Mouse (Mus musculus): Measurements from ENCODE around the gene Tmem246.
"Not testable (repeated sequence)": the region's sequence is repeated elsewhere in the genome, so short reads cannot be mapped to it uniquely, and the experiment has no call there.

Gene Tmem246

DNA sequence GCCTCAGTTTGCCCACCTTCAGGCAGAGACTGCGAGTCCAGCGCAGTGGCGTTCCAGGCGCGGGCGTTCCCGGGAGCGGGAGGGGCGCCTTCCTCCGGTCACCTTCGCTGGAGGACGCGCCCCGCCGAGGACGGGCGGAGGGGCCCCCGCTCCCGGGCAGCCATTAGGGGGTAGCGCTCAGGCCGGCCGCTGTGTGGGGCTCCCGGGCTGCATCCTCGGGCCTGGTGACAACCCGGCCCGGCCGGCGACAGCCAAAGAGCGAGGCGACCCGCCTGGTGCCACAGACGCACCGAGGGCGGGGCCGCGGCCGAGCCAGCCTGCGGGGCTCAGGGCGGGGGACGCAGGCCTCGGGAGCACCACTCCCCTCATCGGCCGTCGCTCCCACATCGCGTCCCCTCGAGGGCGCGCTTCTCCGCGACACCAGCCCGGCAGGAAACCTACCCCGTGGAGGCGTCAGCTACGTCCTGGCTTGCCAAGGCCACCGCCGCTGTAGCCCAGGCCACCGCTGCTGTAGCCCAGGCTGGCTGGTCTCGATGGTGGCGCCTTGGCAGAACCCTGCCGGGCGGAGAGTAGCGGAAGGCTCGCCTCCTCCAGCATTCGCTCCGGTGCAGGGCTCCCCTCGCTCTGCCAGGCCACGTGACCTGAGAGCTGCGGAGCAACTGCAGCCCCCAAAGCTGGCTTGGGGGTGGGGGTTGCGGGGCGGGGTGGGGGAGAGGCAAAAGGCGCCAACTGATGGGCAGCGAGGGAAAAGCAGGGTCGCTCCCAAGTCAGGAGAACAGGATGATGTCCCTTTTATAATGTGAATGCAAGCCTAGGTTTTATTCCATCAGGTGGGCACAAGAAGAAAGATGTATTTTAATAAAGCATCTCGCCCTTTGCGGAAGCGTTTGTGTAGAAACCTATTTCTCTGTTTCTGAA lies at the start of gene Tmem246:
Tmem246 (minus strand) TSS at position 694 of the 918 bp plus-strand sequence.
- peak; percentile 73 for DNase-seq

DNA sequence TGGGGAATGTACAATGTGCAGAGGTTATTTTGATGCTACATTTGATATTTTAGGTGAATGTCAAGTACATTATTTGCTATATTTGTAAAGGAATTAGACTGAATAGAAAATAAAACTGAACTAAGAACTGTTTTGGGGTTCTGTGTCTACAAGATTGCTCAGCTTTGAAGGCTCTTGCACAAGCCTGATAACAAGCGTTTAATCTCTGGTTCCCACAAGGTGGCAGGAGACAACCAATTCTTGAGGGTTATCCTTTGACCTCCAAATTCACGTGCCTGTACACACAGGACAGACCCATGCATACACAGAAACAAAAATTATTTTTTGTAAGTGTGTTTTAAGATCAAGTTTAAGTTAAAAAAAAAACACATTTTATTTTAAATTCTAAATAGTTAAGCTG lies 42.2 kb upstream of the Tmem246 start:
- DNase-seq, result no peak

DNA sequence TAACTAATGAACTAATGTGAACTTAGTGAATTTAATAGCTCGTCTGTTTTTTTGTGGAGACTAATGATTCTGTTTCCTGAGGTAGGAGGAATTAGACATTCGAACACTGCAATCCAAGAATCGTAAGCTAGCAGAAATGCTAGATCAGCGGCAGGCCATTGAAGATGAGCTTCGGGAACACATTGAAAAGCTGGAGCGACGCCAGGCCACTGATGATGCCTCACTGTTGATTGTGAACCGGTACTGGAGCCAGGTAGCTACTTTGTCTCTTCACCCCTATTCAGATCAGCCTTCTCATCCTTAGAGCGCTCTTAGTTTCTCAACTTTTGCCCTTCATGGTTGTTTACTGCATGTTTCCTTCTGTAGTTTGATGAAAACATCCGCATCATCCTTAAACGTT lies 40.1 kb upstream of the Tmem246 start:
- DNase-seq, result peak; percentile 16

DNA sequence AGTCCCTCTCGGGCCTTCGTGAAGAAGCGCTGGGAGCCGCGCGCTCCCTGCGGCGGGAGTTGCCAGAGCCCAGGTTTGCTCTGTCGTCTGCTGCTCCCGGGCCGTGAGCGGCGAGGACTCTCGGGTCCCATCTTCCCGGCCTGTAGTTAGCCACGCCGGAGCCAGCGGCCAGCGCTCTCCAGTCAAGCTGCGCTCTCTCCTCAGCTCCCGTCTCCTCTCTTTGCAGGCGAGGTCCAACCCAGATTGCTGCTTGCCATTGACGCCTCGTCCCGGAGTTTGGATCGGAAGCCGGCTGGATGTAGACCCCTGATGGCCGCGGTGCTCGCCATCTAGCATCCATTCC lies 34.4 kb upstream of the Tmem246 start:
- DNase-seq, result no peak

DNA sequence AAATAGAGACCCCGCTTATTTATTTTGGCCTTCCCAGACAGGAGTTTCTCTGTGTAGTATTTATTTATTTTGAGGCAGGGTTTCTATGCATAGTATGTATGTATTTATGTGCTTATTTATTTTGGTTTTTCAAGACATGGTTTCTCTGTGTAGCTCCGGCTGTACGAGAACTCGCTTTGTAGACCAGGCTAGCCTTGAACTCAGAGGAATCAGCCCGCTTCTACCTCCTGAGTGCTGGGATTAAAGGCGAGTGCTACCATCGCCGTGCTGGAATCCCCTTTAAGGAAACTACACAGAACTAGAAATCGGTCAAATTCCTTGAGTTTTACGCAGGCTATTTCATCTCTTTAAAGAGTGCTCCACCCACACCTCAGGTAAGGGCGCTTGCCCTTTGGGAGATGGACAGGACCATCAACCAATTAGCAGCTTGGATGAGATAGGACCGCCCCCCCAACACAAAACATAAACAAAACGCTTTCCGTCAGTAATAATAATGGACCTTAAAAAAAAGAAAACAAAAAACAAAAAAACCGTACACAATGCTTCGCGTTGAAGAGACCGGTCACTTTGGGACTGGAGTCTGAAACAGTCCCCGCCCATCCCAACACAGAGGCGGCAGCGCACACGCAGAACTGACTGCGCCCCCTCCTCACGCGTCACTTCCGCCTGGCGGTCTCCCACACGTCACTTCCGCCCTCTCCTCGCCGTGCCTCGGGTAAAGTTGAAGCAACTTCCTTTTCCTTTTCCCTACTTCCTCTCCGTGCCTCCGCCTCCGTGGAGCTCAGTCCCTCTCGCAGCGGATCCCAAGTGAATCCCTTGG lies 33.9 kb upstream of the Tmem246 start, which contains the start of gene Rnf20:
Rnf20 (plus strand) TSS at position 688 of the 820 bp plus-strand sequence.
- peak; percentile 91 for DNase-seq

- no peak for DNase-seq
Observed at GRCm38 (mm10) chr4:49628941-49629340, 31.3 kb upstream of the Tmem246 start.

- DNase-seq, result peak; percentile 87
Observed at GRCm38 (mm10) chr4:49626973-49627372, 29.3 kb upstream of the Tmem246 start.

DNA sequence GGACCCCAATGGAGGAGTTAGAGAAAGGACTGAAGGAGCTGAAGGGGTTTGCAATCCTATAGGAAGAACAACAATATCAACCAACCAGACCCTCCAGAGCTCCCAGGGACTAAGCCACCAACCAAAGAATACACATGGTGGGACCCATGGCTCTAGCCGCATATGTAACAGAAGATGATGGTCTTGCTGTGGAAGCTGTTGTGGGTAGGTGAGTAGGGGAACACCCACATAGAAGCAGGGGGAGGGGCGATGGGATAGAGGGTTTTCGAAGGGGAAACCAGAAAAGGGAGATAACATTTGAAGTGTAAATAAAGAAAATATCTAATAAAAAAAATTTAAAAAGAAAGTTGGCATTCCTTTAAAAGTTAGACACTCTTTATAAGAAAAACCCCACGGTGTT lies 27.3 kb upstream of the Tmem246 start:
- not testable (repeated sequence) for DNase-seq

DNA sequence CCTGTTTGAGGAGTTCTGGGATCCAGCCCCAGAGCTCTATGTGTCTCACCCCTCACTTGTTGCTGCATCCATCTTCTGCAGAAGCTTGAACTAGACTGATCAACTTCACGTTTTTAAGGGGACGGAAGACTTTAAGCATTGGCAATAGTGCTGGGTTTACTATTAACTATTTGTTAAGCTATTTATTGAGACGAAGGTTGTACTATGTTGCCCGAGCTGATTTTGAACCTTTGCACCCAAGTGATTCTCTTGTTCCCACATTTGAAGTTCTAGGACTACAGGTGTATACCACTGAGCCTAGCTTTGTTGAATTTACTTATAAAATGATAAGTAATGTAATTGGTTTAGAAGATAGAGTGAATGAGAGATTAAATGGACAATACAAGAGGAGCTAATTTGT lies 26.2 kb upstream of the Tmem246 start:
- DNase-seq, result no peak

GRCm38 (mm10) chr4:49622272-49622671 lies 24.6 kb upstream of the Tmem246 start:
- no peak for DNase-seq

GRCm38 (mm10) chr4:49619861-49620260 lies 22.2 kb upstream of the Tmem246 start:
- DNase-seq, result not testable (repeated sequence)

- DNase-seq, result no peak
Observed at GRCm38 (mm10) chr4:49616924-49617323, 19.2 kb upstream of the Tmem246 start.

DNA sequence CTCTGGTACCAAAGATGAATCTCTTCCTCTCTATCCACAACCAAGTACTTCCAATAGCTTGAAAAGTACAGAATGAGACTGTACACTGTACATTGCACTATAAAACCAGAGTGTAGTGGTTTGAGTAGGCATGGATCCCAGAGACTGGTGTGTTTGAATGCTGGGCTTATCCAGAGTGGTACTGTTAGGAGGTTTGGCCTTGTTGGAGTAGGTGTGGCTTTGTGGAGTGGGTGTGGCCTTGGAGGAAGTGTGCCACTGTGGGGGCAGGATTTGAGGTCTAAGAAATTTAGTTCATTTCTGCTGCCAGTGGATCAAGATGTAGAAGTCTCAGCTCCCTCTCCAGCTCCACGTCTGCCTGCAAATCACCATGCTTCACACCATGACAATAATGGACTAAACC lies 7.8 kb upstream of the Tmem246 start:
- no peak for DNase-seq

DNA sequence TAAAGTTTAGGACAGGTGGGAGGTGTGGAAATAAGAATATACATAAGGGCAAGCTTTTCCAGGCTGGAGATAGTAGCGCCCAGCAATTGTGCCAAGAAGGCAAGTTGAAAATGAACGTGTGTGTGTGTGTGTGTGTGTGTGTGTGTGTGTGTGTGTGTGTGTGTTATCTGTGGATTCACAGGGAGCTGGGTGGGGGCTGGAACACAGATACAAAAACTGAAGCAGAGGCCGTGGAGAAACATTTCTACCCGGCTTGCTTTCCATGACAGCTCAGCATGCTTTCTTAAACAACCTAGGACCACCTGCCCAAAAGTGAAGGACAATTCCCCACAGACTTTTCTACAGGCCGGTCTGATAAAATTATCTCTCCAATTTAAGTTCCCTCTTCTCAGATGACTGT lies 6.9 kb upstream of the Tmem246 start:
- DNase-seq, result no peak

GRCm38 (mm10) chr4:49604016-49604546 lies 6.4 kb upstream of the Tmem246 start:
- DNase-seq, result no peak

GRCm38 (mm10) chr4:49603161-49603560 lies 5.5 kb upstream of the Tmem246 start:
- DNase-seq, result no peak

- no peak for DNase-seq
Observed at GRCm38 (mm10) chr4:49596846-49597182, 862 bp downstream of the Tmem246 start.

GRCm38 (mm10) chr4:49590152-49590551 lies 7.5 kb downstream of the Tmem246 start:
- DNase-seq, result no peak

GRCm38 (mm10) chr4:49586811-49587210 lies 10.9 kb downstream of the Tmem246 start:
- no peak for DNase-seq

DNA sequence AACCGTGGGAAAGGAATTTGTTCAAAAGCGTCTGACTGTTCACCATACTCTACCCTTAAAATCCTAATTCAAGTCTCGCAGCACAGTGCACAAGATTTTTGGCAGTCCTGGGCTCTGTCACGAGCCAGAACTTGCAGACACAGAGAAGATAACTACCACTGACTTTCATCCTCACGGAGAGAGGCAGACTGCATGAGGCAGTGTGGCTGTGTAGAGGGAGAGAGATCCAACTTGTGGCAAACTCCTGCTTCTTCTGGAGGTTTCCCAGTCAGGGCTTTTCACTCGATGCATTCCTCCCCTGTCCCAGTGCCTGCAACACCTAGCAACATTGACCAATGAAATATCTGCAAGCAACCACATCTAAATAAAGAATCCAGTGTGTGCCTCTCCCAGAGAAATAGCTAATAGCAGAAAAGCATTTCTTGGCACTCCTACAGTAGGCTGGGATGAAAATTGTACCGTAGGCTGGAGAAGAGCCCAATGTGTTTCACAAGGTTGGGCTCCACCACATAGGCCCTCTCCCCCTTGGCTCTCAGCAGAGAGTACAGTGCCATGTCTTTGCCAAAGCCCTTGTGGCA lies 12.1 kb downstream of the Tmem246 start:
- no peak for DNase-seq

DNA sequence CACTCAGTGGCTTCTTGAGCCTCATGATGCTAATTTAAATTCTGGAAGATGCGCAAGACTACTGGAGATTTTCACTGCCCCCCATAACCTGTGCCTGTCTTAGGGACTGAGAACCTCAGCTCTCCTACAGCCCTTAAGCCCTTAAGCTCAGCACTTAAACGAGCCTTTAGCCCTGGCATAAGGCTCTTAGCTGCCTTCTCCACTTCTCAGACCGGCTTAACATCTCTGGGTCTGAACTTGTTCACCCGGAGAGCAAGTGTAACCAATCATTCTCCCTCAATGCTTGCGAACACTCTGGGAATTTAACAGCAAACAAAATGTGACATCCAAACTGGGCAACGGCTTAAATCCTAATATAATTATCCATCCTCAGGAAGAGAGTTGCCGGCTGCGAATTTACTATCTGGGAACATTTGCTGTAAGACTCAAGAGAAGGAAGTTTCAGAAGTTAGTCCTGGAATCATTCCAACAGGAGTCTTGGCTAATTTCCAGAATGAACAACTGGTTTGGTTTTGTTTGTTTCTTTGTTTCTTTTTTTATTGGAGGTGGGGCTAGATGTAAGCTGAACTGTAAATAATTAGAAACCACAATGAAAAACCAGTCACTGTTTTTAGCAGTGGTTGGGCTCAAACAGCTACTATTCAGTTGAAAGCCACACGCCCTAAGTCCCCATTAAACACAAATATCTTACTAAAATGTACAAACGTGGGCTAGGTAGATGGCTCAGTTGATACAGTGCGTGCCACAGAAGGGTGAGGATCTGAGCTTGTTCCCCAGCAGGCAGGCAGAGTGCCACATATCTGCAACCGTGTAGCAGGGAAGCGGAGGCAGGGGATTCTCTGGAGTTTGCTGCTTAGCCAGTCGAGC lies 13.5 kb downstream of the Tmem246 start:
- DNase-seq, result no peak

DNA sequence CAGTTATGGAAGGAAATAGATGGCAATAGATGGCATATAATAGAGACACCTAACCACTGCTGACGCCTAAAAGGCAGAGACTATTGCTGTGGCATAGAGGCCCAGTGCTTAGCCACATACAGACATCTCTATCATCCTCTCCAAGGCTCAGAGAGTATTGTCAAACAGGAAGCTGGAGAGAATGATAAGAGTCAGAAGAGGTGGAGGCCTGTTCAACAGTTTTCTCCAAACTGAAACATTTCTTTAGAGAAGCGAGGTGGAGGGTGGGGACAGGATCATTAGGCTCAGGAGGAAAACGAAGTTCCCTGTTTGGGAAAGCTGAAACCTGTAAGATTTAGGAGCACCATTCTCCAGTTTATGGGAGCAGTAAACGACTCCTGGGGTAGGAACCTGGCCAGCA lies 16.4 kb downstream of the Tmem246 start:
- no peak for DNase-seq
